Mouse (Mus musculus) hindbrain, embryonic 15.5 days (tissue): ENCODE results near the gene AC109138.7. TPM values are rescaled to one million over a fixed set of nuclear protein-coding genes. Genes with fewer than 3 reads are reported as not detected.
"Not testable (repeated sequence)": the region's sequence is repeated elsewhere in the genome, so short reads cannot be mapped to it uniquely, and the experiment has no call there.

Source experiments
- ATAC-seq: fragments of 200-750 bp; cut with Nextera tagmentation; 2 replicates; pipeline ENCODE4 v1.8.0; 2017; ENCODE audit warnings: low read depth, moderate number of reproducible peaks, moderate TSS enrichment; ENCODE audit not compliant: low FRiP score
- H3K27ac ChIP-seq: fragments of 300-500 bp; sonication (generic); replicated peaks from 2 replicates; pipeline ENCODE4 v1.5.1; 2015; ENCODE audit warnings: mild to moderate bottlenecking, inconsistent platforms
- H3K27me3 ChIP-seq: fragments of 300-500 bp; sonication (generic); 2 replicates; pipeline ENCODE4 v1.6.1; 2015; ENCODE audit warnings: control low read depth, inconsistent platforms
- H3K36me3 ChIP-seq: fragments of 300-500 bp; sonication (generic); 2 replicates; pipeline ENCODE4 v1.6.1; 2015; ENCODE audit warnings: control low read depth, inconsistent platforms
- H3K4me1 ChIP-seq: fragments of 300-500 bp; sonication (generic); replicated peaks from 2 replicates; pipeline ENCODE4 v1.6.1; 2015; ENCODE audit warnings: control low read depth, inconsistent platforms
- H3K4me2 ChIP-seq: fragments of 300-500 bp; sonication (generic); 2 replicates; pipeline ENCODE4 v1.6.1; 2015; ENCODE audit warnings: moderate library complexity, mild to moderate bottlenecking, inconsistent platforms
- H3K4me3 ChIP-seq: fragments of 300-500 bp; sonication (generic); 2 replicates; pipeline ENCODE4 v1.5.1; 2015; ENCODE audit warnings: mild to moderate bottlenecking, inconsistent platforms
- H3K9ac ChIP-seq: fragments of 300-500 bp; sonication (generic); 2 replicates; pipeline ENCODE4 v1.6.1; 2015; ENCODE audit warnings: inconsistent platforms
- H3K9me3 ChIP-seq: fragments of 300-500 bp; sonication (generic); 2 replicates; pipeline ENCODE4 v1.6.1; 2016; ENCODE audit warnings: control low read depth, inconsistent platforms
- WGBS: fragments of 180-500 bp; shearing (Covaris S2); methylation state at CpG from one replicate; pipeline ENCODE4 v1.1.7; 2015; 5-methylcytosine and 5-hydroxymethylcytosine counted together
- polyA plus RNA-seq: library from polyadenylated mRNA; unstranded; fragments of >200 nt; fragmentation: Nextera tagmentation; extraction: Ambion mirVana; gene quantifications from 2 replicates; pipeline ENCODE4 v1.2.1, GENCODE M21; 2015

The AC109138.7 gene
- polyA plus RNA-seq, 1 experiment from 2014 or later: not detected

- no peaks in the 10 kb centered on the region for H3K36me3 ChIP-seq
- H3K9me3 ChIP-seq: no peaks in the 10 kb centered on the region
- no peaks in the 10 kb centered on the region for H3K4me1 ChIP-seq
- 85% methylated on average over 6 of the region's 6 CpGs for WGBS
- H3K27me3 ChIP-seq: no peaks in the 10 kb centered on the region
- no peak overlapping the region for H3K9ac ChIP-seq
- no peak for ATAC-seq
- no peak overlapping the region for H3K4me3 ChIP-seq
- no peak overlapping the region for H3K4me2 ChIP-seq
- H3K27ac ChIP-seq: no peak overlapping the region
Measured at GRCm38 (mm10) chr19:4244775-4245174, 30.6 kb downstream of the AC109138.7 start.

- H3K9ac ChIP-seq: no peak overlapping the region
- H3K27me3 ChIP-seq: no peaks in the 10 kb centered on the region
- H3K4me2 ChIP-seq: no peak overlapping the region
- H3K4me1 ChIP-seq: no peaks in the 10 kb centered on the region
- WGBS: 66% methylated on average over 1 of the region's 1 CpGs
- ATAC-seq: no peak
- no peak overlapping the region for H3K4me3 ChIP-seq
- H3K27ac ChIP-seq: no peak overlapping the region
- no peaks in the 10 kb centered on the region for H3K9me3 ChIP-seq
- H3K36me3 ChIP-seq: no peaks in the 10 kb centered on the region
Measured at GRCm38 (mm10) chr19:4247010-4247409, 32.9 kb downstream of the AC109138.7 start.

- H3K4me1 ChIP-seq: not testable (repeated sequence)
Measured at GRCm38 (mm10) chr19:4248683-4249082, 34.5 kb downstream of the AC109138.7 start.

GRCm38 (mm10) chr19:4254230-4254629 lies 40.1 kb downstream of the AC109138.7 start:
- Histone ChIP-seq H3K27me3 (no peaks in the 10 kb centered on the region), H3K9me3 (no peaks in the 10 kb centered on the region), H3K27ac (no peak overlapping the region), H3K4me1 (peaks cover 10% of the 10 kb centered on the region), H3K4me2 (no peak overlapping the region), H3K4me3 (no peak overlapping the region), H3K36me3 (no peaks in the 10 kb centered on the region), H3K9ac (no peak overlapping the region)
- no peak for ATAC-seq
- 90% methylated on average over 7 of the region's 7 CpGs for WGBS

More at GRCm38 (mm10) chr19:4248683-4249082, 34.5 kb downstream of the AC109138.7 start:
- not testable (repeated sequence) for H3K27me3 ChIP-seq, H3K4me3 ChIP-seq, H3K9me3 ChIP-seq, H3K27ac ChIP-seq, H3K36me3 ChIP-seq, ATAC-seq, H3K9ac ChIP-seq, H3K4me2 ChIP-seq
- 77% methylated on average over 1 of the region's 1 CpGs for WGBS

GRCm38 (mm10) chr19:4255583-4256162 lies 41.5 kb downstream of the AC109138.7 start:
- Histone ChIP-seq H3K27me3 (no peaks in the 10 kb centered on the region), H3K36me3 (no peaks in the 10 kb centered on the region), H3K4me2 (no peak overlapping the region), H3K27ac (no peak overlapping the region), H3K4me1 (peaks cover 10% of the 10 kb centered on the region), H3K9ac (no peak overlapping the region), H3K9me3 (no peaks in the 10 kb centered on the region), H3K4me3 (no peak overlapping the region)
- ATAC-seq: no peak
- WGBS: 71% methylated on average over 11 of the region's 11 CpGs

- Histone ChIP-seq H3K9ac (peak overlapping the region; percentile 54), H3K4me1 (peaks cover 10% of the 10 kb centered on the region), H3K4me3 (peak overlapping the region; percentile 60), H3K27me3 (no peaks in the 10 kb centered on the region), H3K36me3 (no peaks in the 10 kb centered on the region), H3K27ac (peak overlapping the region; percentile 60; the same call in 1 of the 2 replicates), H3K9me3 (no peaks in the 10 kb centered on the region), H3K4me2 (peak overlapping the region; percentile 85)
- WGBS: under 1% methylated on average over 41 of the region's 41 CpGs
- ATAC-seq: peak; percentile 95
Measured at GRCm38 (mm10) chr19:4257216-4257896, 43.2 kb downstream of the AC109138.7 start.

GRCm38 (mm10) chr19:4257897-4258252 lies 43.7 kb downstream of the AC109138.7 start:
- WGBS: 17% methylated on average over 12 of the region's 12 CpGs
- Histone ChIP-seq H3K36me3 (no peaks in the 10 kb centered on the region), H3K27ac (no peak overlapping the region), H3K4me1 (peaks cover 10% of the 10 kb centered on the region), H3K4me2 (peak overlapping the region; percentile 85), H3K9ac (peak overlapping the region; percentile 30), H3K9me3 (no peaks in the 10 kb centered on the region), H3K27me3 (no peaks in the 10 kb centered on the region), H3K4me3 (peak overlapping the region; percentile 60)
- no peak for ATAC-seq

GRCm38 (mm10) chr19:4261038-4261698 lies 47.0 kb downstream of the AC109138.7 start:
- Histone ChIP-seq H3K4me3 (no peak overlapping the region), H3K36me3 (no peaks in the 10 kb centered on the region), H3K9ac (no peak overlapping the region), H3K27ac (no peak overlapping the region), H3K9me3 (no peaks in the 10 kb centered on the region), H3K27me3 (no peaks in the 10 kb centered on the region), H3K4me2 (no peak overlapping the region), H3K4me1 (peaks cover 10% of the 10 kb centered on the region)
- no peak for ATAC-seq
- 62% methylated on average over 8 of the region's 8 CpGs for WGBS

- no peak for ATAC-seq
- H3K27me3 ChIP-seq: 0 out of 2 replicates have a peak, but pooled peaks cover 3% of the 10 kb centered on the region
Measured at GRCm38 (mm10) chr19:4262756-4263155, 48.6 kb downstream of the AC109138.7 start.

GRCm38 (mm10) chr19:4263702-4264101 lies 49.5 kb downstream of the AC109138.7 start:
- 70% methylated on average over 14 of the region's 14 CpGs for WGBS
- H3K4me1 ChIP-seq: peaks cover 4% of the 10 kb centered on the region; the same call in 1 of the 2 replicates
- no peaks in the 10 kb centered on the region for H3K36me3 ChIP-seq
- H3K27me3 ChIP-seq: 0 out of 2 replicates have a peak, but pooled peaks cover 5% of the 10 kb centered on the region
- H3K9ac ChIP-seq: no peak overlapping the region
- H3K9me3 ChIP-seq: no peaks in the 10 kb centered on the region
- ATAC-seq: no peak
- no peak overlapping the region for H3K27ac ChIP-seq
- H3K4me3 ChIP-seq: no peak overlapping the region
- no peak overlapping the region for H3K4me2 ChIP-seq

More at GRCm38 (mm10) chr19:4262756-4263155, 48.6 kb downstream of the AC109138.7 start:
- Histone ChIP-seq H3K9ac (no peak overlapping the region), H3K9me3 (no peaks in the 10 kb centered on the region), H3K27ac (no peak overlapping the region), H3K4me3 (no peak overlapping the region), H3K4me1 (peaks cover 4% of the 10 kb centered on the region), H3K36me3 (no peaks in the 10 kb centered on the region), H3K4me2 (no peak overlapping the region)
- WGBS: 78% methylated on average over 6 of the region's 6 CpGs

GRCm38 (mm10) chr19:4264171-4264780 lies 50.1 kb downstream of the AC109138.7 start:
- H3K27me3 ChIP-seq: 0 out of 2 replicates have a peak, but pooled peaks cover 5% of the 10 kb centered on the region
- no peaks in the 10 kb centered on the region for H3K36me3 ChIP-seq
- H3K4me2 ChIP-seq: no peak overlapping the region
- ATAC-seq: no peak
- H3K9me3 ChIP-seq: no peaks in the 10 kb centered on the region
- no peak overlapping the region for H3K27ac ChIP-seq
- H3K9ac ChIP-seq: no peak overlapping the region
- H3K4me1 ChIP-seq: peaks cover 9% of the 10 kb centered on the region; the same call in 1 of the 2 replicates
- 96% methylated on average over 6 of the region's 6 CpGs for WGBS
- no peak overlapping the region for H3K4me3 ChIP-seq

- Histone ChIP-seq H3K27me3 (peaks cover 15% of the 10 kb centered on the region), H3K4me3 (no peak overlapping the region), H3K4me2 (no peak overlapping the region), H3K4me1 (peaks cover 10% of the 10 kb centered on the region; the same call in 1 of the 2 replicates), H3K9ac (no peak overlapping the region), H3K36me3 (peaks cover 6% of the 10 kb centered on the region), H3K27ac (no peak overlapping the region), H3K9me3 (no peaks in the 10 kb centered on the region)
- no peak for ATAC-seq
- 65% methylated on average over 4 of the region's 4 CpGs for WGBS
Measured at GRCm38 (mm10) chr19:4265956-4266355, 51.8 kb downstream of the AC109138.7 start.
